Mouse (Mus musculus) limb, embryonic 12.5 days (tissue): Measurements from ENCODE around the gene Gm11733. TPM values are rescaled to one million over a fixed set of nuclear protein-coding genes. Genes with fewer than 3 reads are reported as not detected.

Source experiments
- ATAC-seq: fragments of 200-750 bp; cut with Nextera tagmentation; 2 replicates; pipeline ENCODE4 v1.8.0; 2017; ENCODE audit warnings: low read depth, moderate TSS enrichment; ENCODE audit not compliant: insufficient number of reproducible peaks, insufficient read depth, low FRiP score, low TSS enrichment
- H3K27ac ChIP-seq: fragments of 300-500 bp; sonication (generic); 2 replicates; pipeline ENCODE4 v1.5.1; 2016; ENCODE audit warnings: mild to moderate bottlenecking, moderate library complexity
- H3K27me3 ChIP-seq: fragments of 300-500 bp; sonication (generic); 2 replicates; pipeline ENCODE4 v1.6.1; 2016; ENCODE audit warnings: mild to moderate bottlenecking, moderate library complexity
- H3K36me3 ChIP-seq: fragments of 300-500 bp; sonication (generic); 2 replicates; pipeline ENCODE4 v1.6.1; 2016; ENCODE audit warnings: mild to moderate bottlenecking, moderate library complexity
- H3K4me1 ChIP-seq: fragments of 300-500 bp; sonication (generic); replicated peaks from 2 replicates; pipeline ENCODE4 v1.6.1; 2016
- H3K4me2 ChIP-seq: fragments of 300-500 bp; sonication (generic); 2 replicates; pipeline ENCODE4 v1.6.1; 2016; ENCODE audit warnings: mild to moderate bottlenecking, moderate library complexity
- H3K4me3 ChIP-seq: fragments of 300-500 bp; sonication (generic); replicated peaks from 2 replicates; pipeline ENCODE4 v1.5.1; 2016; ENCODE audit warnings: mild to moderate bottlenecking
- H3K9ac ChIP-seq: fragments of 300-500 bp; sonication (generic); replicated peaks from 2 replicates; pipeline ENCODE4 v1.6.1; 2016; ENCODE audit warnings: mild to moderate bottlenecking, moderate library complexity
- H3K9me3 ChIP-seq: fragments of 300-500 bp; sonication (generic); 2 replicates; pipeline ENCODE4 v1.6.1; 2016; ENCODE audit warnings: mild to moderate bottlenecking, moderate library complexity
- WGBS: fragments of 180-500 bp; shearing (Covaris S2); methylation state at CpG from one replicate; pipeline ENCODE4 v1.1.7; 2016; 5-methylcytosine and 5-hydroxymethylcytosine counted together
- polyA plus RNA-seq: library from polyadenylated mRNA; unstranded; fragments of >200 nt; fragmentation: Nextera tagmentation; extraction: Ambion mirVana; gene quantifications from 2 replicates; pipeline ENCODE4 v1.2.1, GENCODE M21; 2016

Gm11733 gene
- polyA plus RNA-seq, 1 experiment from 2014 or later: not detected

DNA sequence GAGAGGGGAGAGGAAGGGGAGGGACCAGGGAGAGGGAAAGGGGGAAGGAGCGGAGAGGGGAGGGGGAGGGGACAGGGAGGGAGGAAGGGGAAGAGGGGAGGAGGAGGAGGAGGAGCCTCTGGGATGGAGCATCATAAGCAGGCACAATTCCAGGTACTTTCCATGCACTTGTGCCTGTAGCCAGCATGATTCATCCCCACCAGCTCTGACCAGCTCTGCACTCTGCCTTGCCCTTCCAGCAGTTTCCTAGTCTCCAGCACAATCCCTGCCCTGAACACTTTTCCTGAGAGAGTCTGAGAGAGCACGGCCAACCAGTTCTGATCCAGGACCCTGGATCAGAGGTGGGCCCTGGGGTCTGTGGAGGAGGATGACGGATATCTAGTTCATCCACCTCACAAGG lies 52.4 kb downstream of the Gm11733 start:
- Histone ChIP-seq H3K9me3 (no peaks in the 10 kb centered on the region), H3K4me1 (peaks cover 23% of the 10 kb centered on the region), H3K27me3 (no peaks in the 10 kb centered on the region; the same call in 1 of the 2 replicates), H3K9ac (no peak overlapping the region), H3K36me3 (no peaks in the 10 kb centered on the region), H3K4me3 (no peak overlapping the region), H3K27ac (no peak overlapping the region), H3K4me2 (no peak overlapping the region)
- no peak for ATAC-seq
- WGBS: 54% methylated on average over 3 of the region's 3 CpGs

Other genes starting within 250 kb of the Gm11733 start
- gene Tnrc6c, start 169.9 kb downstream of the Gm11733 start, polyA plus RNA-seq: 20.0 and 22.6 TPM in 2 replicates